ENCODE assay signal across 8 mouse cellular contexts in the genomic region with DNA sequence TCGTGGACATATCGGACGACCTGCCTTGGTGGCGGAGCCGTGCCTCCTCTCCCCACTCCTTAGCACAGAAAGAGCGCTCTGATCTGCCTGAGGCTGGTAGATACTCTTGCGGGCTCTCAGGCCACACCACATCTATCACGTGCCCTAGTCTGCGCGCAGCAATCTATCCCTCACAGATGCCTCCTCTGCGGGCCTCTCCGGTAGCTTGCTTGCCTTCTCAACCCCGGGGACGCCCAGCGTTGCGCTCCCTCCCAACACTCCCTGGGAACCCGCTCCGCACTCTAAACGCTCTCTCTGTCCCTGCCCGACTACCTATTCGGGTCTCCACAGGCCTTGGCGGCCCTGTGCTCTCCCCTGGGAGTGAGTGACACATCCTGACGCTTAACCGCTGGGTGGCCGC. TPM values are rescaled to one million over a fixed set of nuclear protein-coding genes. Genes with fewer than 3 reads are reported as not detected.
DNase-seq lines count a peak whose midpoint lies in the region; ATAC-seq and TF ChIP-seq lines count a peak whose summit lies in the region.

A gene (plus strand): TSS at position 141 of the 400 bp plus-strand sequence.

- H3K4me1 ChIP-seq in heart, embryonic 15.5 days (replicated peaks): peaks cover 19% of the 10 kb centered on the region
- H3K4me1 ChIP-seq in hindbrain, postnatal 0 days (ENCODE audit: insufficient read depth, low read length): peaks cover 5% of the 10 kb centered on the region; the same call in 1 of the 2 replicates
- H3K4me1 ChIP-seq in liver, embryonic 12.5 days: no peaks in the 10 kb centered on the region; the same call in 1 of the 2 replicates
- no peaks in the 10 kb centered on the region for H3K4me1 ChIP-seq in small intestine, adult 2 months (ENCODE audit: control insufficient read depth, insufficient read depth, insufficient read length, low read length)

- no peak within 1 kb of the TSS for H3K27ac ChIP-seq in heart, embryonic 15.5 days
- peak within 1 kb of the TSS; percentile 79 for H3K27ac ChIP-seq in hindbrain, postnatal 0 days
- no peak within 1 kb of the TSS for H3K27ac ChIP-seq in liver, embryonic 12.5 days
- H3K27ac ChIP-seq in small intestine, adult 2 months (ENCODE audit: insufficient read depth, low read depth, low read length): no peak within 1 kb of the TSS

- no peak for DNase-seq in heart, postnatal 14 days
- DNase-seq in embryo, embryonic 9.5 days (ENCODE audit: extremely low spot score): peak; percentile 58
- DNase-seq in hindbrain, postnatal 0 days (ENCODE audit: low spot score): peak; percentile 45
- no peak for DNase-seq in ovary, postnatal 10 days (ENCODE audit: low spot score)
- DNase-seq in adrenal gland, postnatal 4 days (ENCODE audit: low spot score in 2 of 2): no peak

- H3K4me3 ChIP-seq in heart, embryonic 15.5 days: peak within 1 kb of the TSS; percentile 53
- peak within 1 kb of the TSS; percentile 47 for H3K4me3 ChIP-seq in hindbrain, postnatal 0 days (ENCODE audit: low read length)
- H3K4me3 ChIP-seq in liver, embryonic 12.5 days: peak within 1 kb of the TSS; percentile 35
- H3K4me3 ChIP-seq in small intestine, adult 2 months (ENCODE audit: low read depth, low read length): peak within 1 kb of the TSS; percentile 12

- 0 out of 2 replicates have a peak within 1 kb of the TSS, but pooled peaks have one; percentile 14 for H3K9ac ChIP-seq in heart, embryonic 15.5 days
- H3K9ac ChIP-seq in hindbrain, postnatal 0 days (replicated peaks; ENCODE audit: low read length): peak within 1 kb of the TSS; percentile 65
- H3K9ac ChIP-seq in liver, embryonic 12.5 days: no peak within 1 kb of the TSS

- TF ChIP-seq POLR2A in small intestine, adult 2 months (IDR thresholded peaks at IDR 0.05; ENCODE audit: low read depth, low read length): no peak

- no peak for TF ChIP-seq CTCF in hindbrain, postnatal 0 days (IDR thresholded peaks at IDR 0.05; ENCODE audit: low read depth)
- TF ChIP-seq CTCF in small intestine, adult 2 months (IDR thresholded peaks at IDR 0.05; ENCODE audit: extremely low read depth, insufficient read length, insufficient replicate concordance, low read depth, low read length): no peak

- ATAC-seq in heart, embryonic 15.5 days (replicated peaks; ENCODE audit: insufficient number of reproducible peaks, insufficient read depth, low FRiP score, low read depth): peak; percentile 25; the same call in 1 of the 2 replicates
- peak; percentile 21; the same call in 1 of the 2 replicates for ATAC-seq in hindbrain, postnatal 0 days
- peak; percentile 36 for ATAC-seq in liver, embryonic 12.5 days

- no peaks in the 10 kb centered on the region for H3K9me3 ChIP-seq in heart, embryonic 15.5 days (replicated peaks)
- no peaks in the 10 kb centered on the region for H3K9me3 ChIP-seq in hindbrain, postnatal 0 days (ENCODE audit: low read length)
- H3K9me3 ChIP-seq in liver, embryonic 12.5 days (replicated peaks): 0 out of 2 replicates have a peak, but pooled peaks cover 2% of the 10 kb centered on the region

- intact Hi-C loops in heart, postnatal 14 days (cut with DNase I): no loop called here

- WGBS in heart, embryonic 15.5 days: 2% methylated on average over 25 of the region's 25 CpGs
- WGBS in hindbrain, postnatal 0 days: 2% methylated on average over 23 of the region's 25 CpGs
- under 1% methylated on average over 23 of the region's 25 CpGs for whole genome bisulfite sequencing in liver, embryonic 12.5 days (ENCODE audit: insufficient replicate concordance)
- 3% methylated on average over 25 of the region's 25 CpGs for WGBS in small intestine, adult 2 months

- H3K4me2 ChIP-seq in heart, embryonic 15.5 days: peak within 1 kb of the TSS; percentile 92
- peak within 1 kb of the TSS; percentile 68 for H3K4me2 ChIP-seq in hindbrain, postnatal 0 days (ENCODE audit: low read depth, low read length)
- H3K4me2 ChIP-seq in liver, embryonic 12.5 days: peak within 1 kb of the TSS; percentile 56

- H3K27me3 ChIP-seq in heart, embryonic 15.5 days: peaks cover 84% of the 10 kb centered on the region
- H3K27me3 ChIP-seq in hindbrain, postnatal 0 days (ENCODE audit: insufficient read depth, low read length): peaks cover 11% of the 10 kb centered on the region
- H3K27me3 ChIP-seq in liver, embryonic 12.5 days (replicated peaks): peaks cover 95% of the 10 kb centered on the region
- peaks cover 37% of the 10 kb centered on the region for H3K27me3 ChIP-seq in small intestine, adult 2 months (ENCODE audit: control insufficient read depth, insufficient read depth, low read length)

- no peaks in the 10 kb centered on the region for H3K36me3 ChIP-seq in heart, embryonic 15.5 days
- no peaks in the 10 kb centered on the region for H3K36me3 ChIP-seq in hindbrain, postnatal 0 days (ENCODE audit: insufficient read depth, low read length)
- no peaks in the 10 kb centered on the region for H3K36me3 ChIP-seq in liver, embryonic 12.5 days
- H3K36me3 ChIP-seq in small intestine, adult 2 months (ENCODE audit: control insufficient read depth, insufficient read depth, low read length): no peaks in the 10 kb centered on the region

RNA-seq across cellular contexts. Expression of the gene that starts here (rescaled TPM):
- 0.01 TPM in 1 of 2 replicates, not detected in the other for polyA plus RNA-seq in heart, embryonic 15.5 days (2015; fragmentation: Nextera tagmentation; extraction: Ambion mirVana)
- total RNA-seq in heart, postnatal 14 days (2021): not detected
- total RNA-seq in hindbrain, postnatal 0 days (2014; rRNA removed): 45.9 and 46.6 TPM in 2 replicates
- polyA plus RNA-seq in hindbrain, postnatal 0 days (2015; fragmentation: Nextera tagmentation; extraction: Ambion mirVana): 6.1 and 6.9 TPM in 2 replicates
- polyA plus RNA-seq in liver, embryonic 12.5 days (2016; fragmentation: Nextera tagmentation; extraction: Ambion mirVana): 0.02 and 0.08 TPM in 2 replicates
- 0.06 TPM in 1 of 2 replicates, not detected in the other for polyA plus RNA-seq in small intestine, adult 2 months (2012; rRNA removed)
- 1 to 10 TPM; 1.8 to 2.2 TPM for total RNA-seq in adrenal gland, postnatal 4 days (2021)

Comparison
In these comparisons a context has a peak if more than half of its experiments do, and no peak if none do; other contexts are left out.
1. RNA of the gene that starts here (total RNA-seq): 45.9 to 46.6 TPM in hindbrain, postnatal 0 days; 1.8 to 2.2 TPM in adrenal gland, postnatal 4 days and not detected in heart, postnatal 14 days; every median in the first group is over 10 times any median in the second.
2. Peak in ATAC-seq, H3K4me3 ChIP-seq, H3K9ac ChIP-seq and H3K4me2 ChIP-seq in heart, embryonic 15.5 days; RNA of the gene not detected or under 1 TPM.
3. Peak in ATAC-seq, H3K4me3 ChIP-seq and H3K4me2 ChIP-seq in liver, embryonic 12.5 days; RNA of the gene not detected or under 1 TPM.
4. DNase-seq: peak in embryo, embryonic 9.5 days (single experiment) and hindbrain, postnatal 0 days (single experiment); none in heart, postnatal 14 days (0 of 2), ovary, postnatal 10 days (single experiment) and adrenal gland, postnatal 4 days (0 of 2).
5. Peak in every context shown above with its lines, with median percentiles within 50 percentile points of each other: ATAC-seq, H3K4me2 ChIP-seq and H3K4me3 ChIP-seq.